Mouse (Mus musculus): ENCODE data around the gene Nr1h4. TPM values are rescaled to one million over a fixed set of nuclear protein-coding genes. Genes with fewer than 3 reads are reported as not detected.

The Nr1h4 gene
- total RNA-seq, 2 experiments from 2014 or later, result 0.16 TPM; not detected in 1

- intact Hi-C loops (cut with DNase I), result loop anchor here (5.0 kb wide), 1 partner anchor 115 kb away; no protein-coding TSS in a partner anchor
- DNase-seq (ENCODE audit: low spot score in 2 of 2), result no peak
These were observed 91.4 kb downstream of the Nr1h4 start for GRCm38 (mm10) chr10:89441961-89442360.

GRCm38 (mm10) chr10:89439380-89439779, 94.0 kb downstream of the Nr1h4 start:
- DNase-seq (ENCODE audit: low spot score in 2 of 2), result no peak
- intact Hi-C loops (cut with DNase I), result no loop called here

- DNase-seq (ENCODE audit: low spot score in 2 of 2), result no peak
These were observed 95.4 kb downstream of the Nr1h4 start for GRCm38 (mm10) chr10:89437996-89438395.

GRCm38 (mm10) chr10:89437472-89437871, 95.9 kb downstream of the Nr1h4 start:
- DNase-seq (ENCODE audit: low spot score in 2 of 2), result no peak
- intact Hi-C loops (cut with DNase I), result no loop called here

More at GRCm38 (mm10) chr10:89437996-89438395, 95.4 kb downstream of the Nr1h4 start:
- intact Hi-C loops (cut with DNase I), result no loop called here

- intact Hi-C loops (cut with DNase I), result no loop called here
These were observed 97.5 kb downstream of the Nr1h4 start for GRCm38 (mm10) chr10:89435920-89436319.

GRCm38 (mm10) chr10:89435413-89435812, 98.0 kb downstream of the Nr1h4 start:
- intact Hi-C loops (cut with DNase I), result no loop called here

More at GRCm38 (mm10) chr10:89435920-89436319, 97.5 kb downstream of the Nr1h4 start:
- DNase-seq (ENCODE audit: low spot score in 2 of 2), result peak in 1 of 2 experiments; percentile 19

GRCm38 (mm10) chr10:89434509-89435210, 98.7 kb downstream of the Nr1h4 start:
- no peak for DNase-seq (ENCODE audit: low spot score in 2 of 2)
- intact Hi-C loops (cut with DNase I), result no loop called here

More at GRCm38 (mm10) chr10:89435413-89435812, 98.0 kb downstream of the Nr1h4 start:
- DNase-seq (ENCODE audit: low spot score in 2 of 2), result no peak

GRCm38 (mm10) chr10:89432743-89433142, 100.6 kb downstream of the Nr1h4 start:
- no peak for DNase-seq (ENCODE audit: low spot score in 2 of 2)
- intact Hi-C loops (cut with DNase I), result no loop called here

- DNase-seq (ENCODE audit: low spot score in 2 of 2), result no peak
- intact Hi-C loops (cut with DNase I), result no loop called here
These were observed 102.6 kb downstream of the Nr1h4 start for GRCm38 (mm10) chr10:89430751-89431150.

GRCm38 (mm10) chr10:89424800-89425393, 108.5 kb downstream of the Nr1h4 start:
- DNase-seq (ENCODE audit: low spot score in 2 of 2), result no peak
- intact Hi-C loops (cut with DNase I), result no loop called here

- intact Hi-C loops (cut with DNase I), result no loop called here
- no peak for DNase-seq (ENCODE audit: low spot score in 2 of 2)
These were observed 109.2 kb downstream of the Nr1h4 start for GRCm38 (mm10) chr10:89424217-89424616.

GRCm38 (mm10) chr10:89423164-89423778, 110.1 kb downstream of the Nr1h4 start:
- intact Hi-C loops (cut with DNase I), result no loop called here
- no peak for DNase-seq (ENCODE audit: low spot score in 2 of 2)

GRCm38 (mm10) chr10:89422504-89423158, 110.8 kb downstream of the Nr1h4 start:
- DNase-seq (ENCODE audit: low spot score in 2 of 2), result no peak
- intact Hi-C loops (cut with DNase I), result no loop called here

GRCm38 (mm10) chr10:89417966-89418365, 115.4 kb downstream of the Nr1h4 start:
- intact Hi-C loops (cut with DNase I), result no loop called here
- no peak for DNase-seq (ENCODE audit: low spot score in 2 of 2)

- no peak for DNase-seq (ENCODE audit: low spot score in 2 of 2)
- intact Hi-C loops (cut with DNase I), result no loop called here
These were observed 117.9 kb downstream of the Nr1h4 start for GRCm38 (mm10) chr10:89415478-89415877.

- intact Hi-C loops (cut with DNase I), result no loop called here
These were observed 125.8 kb downstream of the Nr1h4 start for GRCm38 (mm10) chr10:89407551-89407950.

GRCm38 (mm10) chr10:89406733-89407484, 126.5 kb downstream of the Nr1h4 start:
- intact Hi-C loops (cut with DNase I), result no loop called here
- DNase-seq (ENCODE audit: low spot score in 2 of 2), result no peak

More at GRCm38 (mm10) chr10:89407551-89407950, 125.8 kb downstream of the Nr1h4 start:
- DNase-seq (ENCODE audit: low spot score in 2 of 2), result no peak

GRCm38 (mm10) chr10:89404936-89405335, 128.4 kb downstream of the Nr1h4 start:
- no peak for DNase-seq (ENCODE audit: low spot score in 2 of 2)
- intact Hi-C loops (cut with DNase I), result no loop called here

All from left cerebral cortex, postnatal 25 days (tissue).